Mouse (Mus musculus): ENCODE data around the gene Secisbp2. TPM values are rescaled to one million over a fixed set of nuclear protein-coding genes. Genes with fewer than 3 reads are reported as not detected.
A peak's percentile ranks its signal among the peaks of the same experiment; 100 is the strongest.

The Secisbp2 gene
- total and polyA plus RNA-seq, 3 experiments: 23.2 to 28.8 (median 24.4) TPM

DNA sequence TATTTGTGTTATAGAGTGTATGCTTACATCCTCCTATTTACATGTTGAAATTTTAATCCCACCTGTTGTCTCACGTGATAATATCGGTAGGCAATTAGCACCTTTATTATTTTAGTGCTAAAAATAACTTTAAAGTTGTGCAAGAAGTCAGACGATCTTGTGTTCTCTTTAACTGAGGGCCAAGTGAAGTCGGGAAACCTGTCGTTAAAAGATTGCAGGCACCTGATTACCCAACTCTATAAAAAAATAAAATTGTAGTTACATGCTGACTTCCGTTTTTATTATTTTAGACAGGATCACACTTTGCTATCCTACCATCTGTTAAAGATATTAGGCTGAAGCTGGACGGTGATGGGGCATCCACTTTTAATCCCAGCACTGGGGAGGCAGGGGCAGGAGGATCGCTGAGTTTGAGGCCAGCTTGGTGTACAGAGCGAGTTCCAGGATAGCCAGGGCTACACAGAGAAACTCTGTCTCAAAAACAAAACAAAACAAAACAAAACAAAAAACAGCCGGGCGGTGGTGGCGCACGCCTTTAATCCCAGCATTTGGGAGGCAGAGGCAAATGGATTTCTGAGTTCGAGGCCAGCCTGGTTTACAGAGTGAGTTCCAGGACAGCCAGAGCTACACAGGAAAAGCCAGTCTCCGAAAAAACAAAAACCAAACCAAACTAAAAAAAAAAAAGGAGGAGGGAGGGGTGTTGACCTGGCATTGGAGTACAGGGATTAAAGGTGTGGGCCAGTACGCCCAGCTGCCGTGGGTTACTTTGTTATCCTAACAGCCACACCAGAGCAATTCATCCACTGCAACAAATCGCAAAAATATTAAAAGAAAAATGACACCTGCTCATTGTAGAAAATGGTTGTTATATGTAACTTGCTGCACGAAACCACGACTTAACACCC lies 7.3 kb upstream of the Secisbp2 start:
- Histone ChIP-seq H3K36me3 (replicated peaks in 1 of 2; ENCODE audit: control insufficient read depth in 1 of 2, insufficient read depth in 1 of 2, low read length in 1 of 2) (peaks cover 0 to under 1% of the 10 kb centered on the region in 2 experiments), H3K27me3 (replicated peaks) (no peaks in the 10 kb centered on the region), H3K4me1 (ENCODE audit: control insufficient read depth in 1 of 2, insufficient read depth in 2 of 2) (peaks cover 3 to 17% of the 10 kb centered on the region in 2 experiments; a peak in 3 of 4 replicates), H3K27ac (ENCODE audit: insufficient read depth, low read depth) (peak overlapping the region; percentile 32), H3K4me2 (ENCODE audit: insufficient read depth, low read depth, poor library complexity, severe bottlenecking) (peak overlapping the region; percentile 72), H3K4me3 (replicated peaks in 1 of 3; ENCODE audit: low read depth in 2 of 3, low read length in 2 of 3, poor library complexity in 1 of 3) (peak overlapping the region; percentile 50 to 75 (median 64)), H3K9me3 (replicated peaks; ENCODE audit: low read length) (peaks cover 2% of the 10 kb centered on the region), H3K79me2 (replicated peaks; ENCODE audit: control insufficient read depth, extremely low read depth, insufficient read depth, poor library complexity, severe bottlenecking) (peaks cover 31% of the 10 kb centered on the region), H3K9ac (ENCODE audit: insufficient read depth, low read depth) (peak overlapping the region; percentile 76)
- in situ Hi-C loops (cut with MboI; ENCODE audit: low pct_ligation_motif_present, low pct_unique_long_range_greater_than_20kb, low sequenced_read_pairs): no loop called here
- no peak for DNase-seq (ENCODE audit: extremely low read depth)
- dilution Hi-C loops (cut with MboI; ENCODE audit: extremely low pct_ligation_motif_present, extremely low pct_unique_long_range_greater_than_20kb, low sequenced_read_pairs): no loop called here
- 0 out of 2 replicates have a peak, but pooled peaks have one; percentile 7 for TF ChIP-seq CHD1 (IDR thresholded peaks at IDR 0.05; ENCODE audit: low read depth, low read length)
- no peak for TF ChIP-seq PAX5 (IDR thresholded peaks at IDR 0.05; ENCODE audit: low read length)
- TF ChIP-seq KAT2A (IDR thresholded peaks at IDR 0.05; ENCODE audit: insufficient replicate concordance, low read length): no peak

DNA sequence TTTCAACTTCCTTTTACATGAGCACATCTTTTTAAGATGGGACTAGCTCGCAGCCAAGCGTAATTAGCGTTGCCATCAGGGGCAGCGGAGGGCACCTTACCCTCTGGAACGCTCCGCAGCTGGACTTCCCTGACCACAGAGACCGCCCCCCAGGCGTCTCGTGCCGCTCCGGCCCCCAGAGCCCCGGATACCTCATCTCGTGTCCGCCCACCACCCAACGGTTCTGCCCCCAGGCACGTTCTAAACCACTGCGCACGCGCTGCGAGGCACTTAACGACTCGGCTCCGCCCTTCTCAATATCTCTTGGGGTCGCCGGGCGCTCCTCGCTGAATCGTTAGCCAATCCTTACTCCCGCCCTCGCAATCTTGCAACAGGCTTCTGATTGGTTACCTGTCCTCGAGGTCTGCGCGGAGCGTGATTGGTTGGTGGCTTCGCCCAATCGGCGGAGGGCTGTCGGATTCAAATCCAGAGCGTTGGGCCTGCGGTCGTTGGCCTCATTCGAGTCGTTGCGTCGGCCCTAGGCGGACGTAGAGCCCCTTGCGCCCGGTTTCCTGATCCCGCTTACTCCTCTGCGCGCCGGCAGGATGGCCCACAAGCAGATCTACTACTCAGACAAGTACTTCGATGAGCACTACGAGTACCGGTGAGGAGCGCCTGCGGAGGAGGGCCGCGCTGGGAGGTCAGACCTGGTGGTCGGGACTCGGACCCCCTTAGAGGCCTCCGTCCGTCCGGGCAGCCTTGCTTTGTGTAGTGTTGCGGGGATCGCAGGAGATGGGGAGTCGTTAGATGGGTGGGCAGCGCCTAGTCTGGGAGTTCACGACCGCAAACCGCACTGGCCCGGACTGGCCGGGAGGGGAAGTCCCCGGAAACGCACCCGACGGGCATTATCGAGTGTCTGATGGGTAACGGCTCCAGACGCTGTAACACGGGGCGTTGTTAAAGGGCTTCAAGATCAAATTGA lies 6.4 kb upstream of the Secisbp2 start, which contains the start of gene Cks2:
TSS of gene Cks2 (plus strand) at position 404 of the 961 bp plus-strand sequence.
- peak within 1 kb of the TSS; percentile 75 to 93 (median 77) for H3K4me3 ChIP-seq (replicated peaks in 1 of 3; ENCODE audit: low read depth in 2 of 3, low read length in 2 of 3, poor library complexity in 1 of 3)
- dilution Hi-C loops (cut with MboI; ENCODE audit: extremely low pct_ligation_motif_present, extremely low pct_unique_long_range_greater_than_20kb, low sequenced_read_pairs) (no loop called here), in situ Hi-C loops (cut with MboI; ENCODE audit: low pct_ligation_motif_present, low pct_unique_long_range_greater_than_20kb, low sequenced_read_pairs) (no loop called here)
- peak; percentile 99 for DNase-seq (ENCODE audit: extremely low read depth)
- H3K4me2 ChIP-seq (ENCODE audit: insufficient read depth, low read depth, poor library complexity, severe bottlenecking): peak within 1 kb of the TSS; percentile 72
- H3K79me2 ChIP-seq (replicated peaks; ENCODE audit: control insufficient read depth, extremely low read depth, insufficient read depth, poor library complexity, severe bottlenecking): peaks cover 38% of the 10 kb centered on the region
- H3K9me3 ChIP-seq (replicated peaks; ENCODE audit: low read length): no peaks in the 10 kb centered on the region
- H3K27ac ChIP-seq (ENCODE audit: insufficient read depth, low read depth): peak within 1 kb of the TSS; percentile 98
- no peaks in the 10 kb centered on the region for H3K27me3 ChIP-seq (replicated peaks)
- peak within 1 kb of the TSS; percentile 89 for H3K9ac ChIP-seq (ENCODE audit: insufficient read depth, low read depth)
- peaks cover 0 to 5% of the 10 kb centered on the region in 2 experiments for H3K36me3 ChIP-seq (replicated peaks in 1 of 2; ENCODE audit: control insufficient read depth in 1 of 2, insufficient read depth in 1 of 2, low read length in 1 of 2)
- H3K4me1 ChIP-seq (ENCODE audit: control insufficient read depth in 1 of 2, insufficient read depth in 2 of 2): peaks cover 3 to 17% of the 10 kb centered on the region in 2 experiments; a peak in 3 of 4 replicates
- TF ChIP-seq NELFE (IDR thresholded peaks at IDR 0.05; ENCODE audit: low read depth, low read length) (peak; percentile 85), ZC3H11A (IDR thresholded peaks at IDR 0.05; ENCODE audit: low read depth, low read length) (no peak), ZMIZ1 (IDR thresholded peaks at IDR 0.05; ENCODE audit: low read depth, low read length) (peak; percentile 94), CHD1 (IDR thresholded peaks at IDR 0.05; ENCODE audit: low read depth, low read length) (peak; percentile 88), UBTF (IDR thresholded peaks at IDR 0.05; ENCODE audit: low read depth, low read length) (0 out of 2 replicates have a peak, but pooled peaks have one; percentile 51), E2F4 (IDR thresholded peaks at IDR 0.05; ENCODE audit: insufficient replicate concordance, low read depth, low read length) (no peak), CHD2 (IDR thresholded peaks at IDR 0.05; ENCODE audit: low read length) (peak; percentile 58; the same call in 1 of the 2 replicates), MAFK (IDR thresholded peaks at IDR 0.05; ENCODE audit: insufficient replicate concordance, low read length) (peak; percentile 78), JUN (IDR thresholded peaks at IDR 0.05; ENCODE audit: insufficient read depth, low read depth, low read length) (no peak), POLR2A (IDR thresholded peaks at IDR 0.05; ENCODE audit: low read depth, low read length) (peak; percentile 93), SIN3A (IDR thresholded peaks at IDR 0.05; ENCODE audit: low read length) (peak; percentile 76), HCFC1 (IDR thresholded peaks at IDR 0.05; ENCODE audit: low read depth, low read length) (no peak; the same call in 1 of the 2 replicates), PAX5 (IDR thresholded peaks at IDR 0.05; ENCODE audit: low read length) (no peak), BHLHE40 (IDR thresholded peaks at IDR 0.05; ENCODE audit: low read depth, low read length) (peak; percentile 100), MAX (IDR thresholded peaks at IDR 0.05; ENCODE audit: low read length) (peak; percentile 44; the same call in 1 of the 2 replicates), EP300 (IDR thresholded peaks at IDR 0.05; ENCODE audit: low read length) (peak; percentile 72), SMC3 (IDR thresholded peaks at IDR 0.05; ENCODE audit: low read depth, low read length) (no peak), CTCF (conservative IDR thresholded peaks at IDR 0.05 in 1 of 2, IDR thresholded peaks at IDR 0.05 in 1 of 2; ENCODE audit: low read depth in 2 of 2, low read length in 2 of 2) (no peak), USF1 (IDR thresholded peaks at IDR 0.05; ENCODE audit: low read depth, low read length) (no peak), MXI1 (IDR thresholded peaks at IDR 0.05; ENCODE audit: low read depth, low read length) (peak; percentile 82), ZNF384 (IDR thresholded peaks at IDR 0.05; ENCODE audit: low read depth, low read length) (no peak), RCOR1 (conservative IDR thresholded peaks at IDR 0.05; ENCODE audit: low read depth, low read length) (peak; percentile 88; the same call in 1 of the 2 replicates), JUND (conservative IDR thresholded peaks at IDR 0.05; ENCODE audit: low read depth, low read length) (no peak), TBP (conservative IDR thresholded peaks at IDR 0.05; ENCODE audit: low read depth, low read length) (peak; percentile 64; the same call in 1 of the 2 replicates), ELF1 (IDR thresholded peaks at IDR 0.05; ENCODE audit: low read depth, low read length) (peak; percentile 33), USF2 (conservative IDR thresholded peaks at IDR 0.05; ENCODE audit: low read depth, low read length) (no peak), ZKSCAN1 (IDR thresholded peaks at IDR 0.05; ENCODE audit: borderline replicate concordance, low read depth, low read length) (no peak)

Measured in CH12.LX (cell line).